Mouse (Mus musculus): ENCODE results near the gene Narfl.

Narfl gene

DNA sequence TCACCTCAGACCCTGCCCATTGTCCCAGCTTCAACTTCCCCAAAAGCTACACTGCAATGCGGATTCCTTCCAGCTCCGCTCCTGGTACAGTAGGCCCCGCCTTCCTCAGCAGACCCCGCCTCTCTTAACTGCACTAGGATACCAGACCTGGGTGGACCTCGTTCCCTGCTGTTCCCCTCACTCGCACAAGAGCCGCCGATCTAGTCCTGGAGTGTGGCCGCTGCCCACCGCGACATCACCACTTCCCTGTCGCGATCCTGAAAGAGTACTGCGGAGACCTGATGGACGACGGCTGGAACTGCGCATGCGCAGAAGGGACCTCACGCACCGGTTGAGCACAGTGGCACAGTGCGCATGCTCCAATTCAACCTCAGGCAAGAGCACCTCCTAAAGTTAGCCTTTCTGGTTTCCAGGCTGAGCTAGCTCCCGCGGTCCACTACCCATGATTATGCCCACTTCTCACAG, 11.7 kb downstream of the Narfl start, which contains the start of gene Haghl:
Gene Haghl, minus strand, starts transcription at position 393 of the 465 bp plus-strand sequence.
- DNase-seq (ENCODE audit: low read depth, low spot score): peak; percentile 98
- H3K36me3 ChIP-seq (ENCODE audit: control insufficient read depth, insufficient read depth, low read length, poor library complexity, severe bottlenecking): peaks cover 9% of the 10 kb centered on the region

DNA sequence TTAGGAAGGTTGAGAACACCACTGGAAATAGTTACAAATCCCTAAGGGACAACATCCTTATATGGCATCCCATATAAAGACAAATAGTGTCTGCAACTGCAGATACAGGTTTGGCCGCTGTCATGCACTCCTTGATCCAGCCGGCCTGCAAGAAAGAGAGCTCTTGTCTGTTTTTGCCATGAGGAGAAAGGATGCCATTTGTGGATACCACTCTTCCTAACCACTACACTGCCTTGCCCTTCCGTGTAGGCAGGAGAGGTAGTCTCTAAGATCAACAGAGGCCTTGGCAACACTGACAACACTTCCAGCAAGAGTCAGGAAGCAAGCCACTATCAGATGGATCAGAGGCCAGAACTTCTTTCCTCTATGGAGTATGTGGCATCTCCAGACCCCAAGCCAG, 12.7 kb downstream of the Narfl start, which contains the start of gene Ccdc78:
Gene Ccdc78, plus strand, starts transcription at position 301 of the 400 bp plus-strand sequence.
- Histone ChIP-seq H3K36me3 (ENCODE audit: control insufficient read depth, insufficient read depth, low read length, poor library complexity, severe bottlenecking) (peaks cover 4% of the 10 kb centered on the region), H3K27me3 (ENCODE audit: control insufficient read depth, insufficient read depth, low read length, poor library complexity, severe bottlenecking) (no peaks in the 10 kb centered on the region)
- no peak for DNase-seq (ENCODE audit: low read depth, low spot score)

More for the DNA sequence above, 11.7 kb downstream of the Narfl start, which contains the start of gene Haghl:
- no peaks in the 10 kb centered on the region for H3K27me3 ChIP-seq (ENCODE audit: control insufficient read depth, insufficient read depth, low read length, poor library complexity, severe bottlenecking)

DNA sequence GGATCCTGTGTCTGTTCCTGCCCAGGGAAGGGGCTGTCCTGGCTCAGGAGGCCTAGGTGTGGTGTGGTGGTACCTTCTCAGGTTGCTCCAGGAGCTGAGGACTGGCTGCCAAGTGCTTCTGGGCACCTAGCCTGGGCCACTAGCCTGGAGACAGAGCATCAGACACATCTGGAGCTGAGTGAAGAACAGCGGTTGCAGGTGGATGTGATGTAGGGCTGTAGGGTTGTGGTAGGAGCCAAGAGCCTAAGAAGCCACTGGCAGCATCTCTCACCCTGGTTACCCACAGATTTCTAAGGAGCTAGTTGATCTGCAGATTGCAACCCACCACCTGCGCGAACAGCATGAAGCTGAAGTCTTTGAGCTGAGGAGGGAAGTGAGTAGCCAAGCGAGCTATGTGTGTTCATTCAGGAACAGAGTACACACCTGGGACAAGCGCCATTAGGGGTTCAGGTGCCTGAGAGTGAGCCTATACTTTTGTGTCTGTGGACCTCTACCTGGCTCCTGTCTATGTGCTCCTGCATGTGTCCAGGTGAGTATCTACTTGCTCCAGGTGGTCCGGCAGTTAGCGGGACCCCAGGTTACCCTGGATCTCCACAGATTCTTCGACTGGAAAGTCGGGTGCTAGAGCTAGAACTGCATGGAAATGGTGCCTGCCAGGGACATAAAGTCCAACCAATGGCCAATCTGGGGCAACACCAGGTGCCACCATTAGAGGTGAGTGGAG, 13.4 kb downstream of the Narfl start:
- DNase-seq (ENCODE audit: low read depth, low spot score): no peak
- H3K36me3 ChIP-seq (ENCODE audit: control insufficient read depth, insufficient read depth, low read length, poor library complexity, severe bottlenecking): peaks cover 4% of the 10 kb centered on the region
- no peaks in the 10 kb centered on the region for H3K27me3 ChIP-seq (ENCODE audit: control insufficient read depth, insufficient read depth, low read length, poor library complexity, severe bottlenecking)

DNA sequence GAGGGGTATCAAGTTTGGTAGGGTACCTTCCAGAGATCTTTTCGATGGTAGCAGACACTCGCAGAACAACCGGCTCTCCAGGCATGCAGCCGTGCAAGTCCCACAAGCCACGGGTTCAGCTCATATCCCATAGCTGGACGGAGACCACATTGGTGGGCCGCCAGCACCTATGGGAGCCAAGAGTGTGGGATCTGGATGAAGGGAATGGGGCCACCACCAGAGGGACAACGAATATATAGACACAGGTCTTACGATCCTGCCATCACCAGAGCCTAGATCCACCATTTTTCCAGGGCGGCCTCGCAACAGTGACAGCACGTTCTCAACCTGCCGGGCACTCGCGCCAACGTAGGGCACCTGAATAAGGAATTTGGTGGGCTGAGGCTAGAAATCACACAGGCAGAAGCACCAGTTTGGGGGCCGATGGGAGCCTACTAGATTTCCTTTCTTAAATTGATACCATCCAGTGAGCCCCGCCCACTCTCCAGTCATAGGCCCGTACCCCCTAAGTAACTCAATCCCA, 17.8 kb downstream of the Narfl start:
- no peaks in the 10 kb centered on the region for H3K27me3 ChIP-seq (ENCODE audit: control insufficient read depth, insufficient read depth, low read length, poor library complexity, severe bottlenecking)
- DNase-seq (ENCODE audit: low read depth, low spot score): no peak
- H3K36me3 ChIP-seq (ENCODE audit: control insufficient read depth, insufficient read depth, low read length, poor library complexity, severe bottlenecking): peaks cover 3% of the 10 kb centered on the region; the same call in 1 of the 2 replicates

DNA sequence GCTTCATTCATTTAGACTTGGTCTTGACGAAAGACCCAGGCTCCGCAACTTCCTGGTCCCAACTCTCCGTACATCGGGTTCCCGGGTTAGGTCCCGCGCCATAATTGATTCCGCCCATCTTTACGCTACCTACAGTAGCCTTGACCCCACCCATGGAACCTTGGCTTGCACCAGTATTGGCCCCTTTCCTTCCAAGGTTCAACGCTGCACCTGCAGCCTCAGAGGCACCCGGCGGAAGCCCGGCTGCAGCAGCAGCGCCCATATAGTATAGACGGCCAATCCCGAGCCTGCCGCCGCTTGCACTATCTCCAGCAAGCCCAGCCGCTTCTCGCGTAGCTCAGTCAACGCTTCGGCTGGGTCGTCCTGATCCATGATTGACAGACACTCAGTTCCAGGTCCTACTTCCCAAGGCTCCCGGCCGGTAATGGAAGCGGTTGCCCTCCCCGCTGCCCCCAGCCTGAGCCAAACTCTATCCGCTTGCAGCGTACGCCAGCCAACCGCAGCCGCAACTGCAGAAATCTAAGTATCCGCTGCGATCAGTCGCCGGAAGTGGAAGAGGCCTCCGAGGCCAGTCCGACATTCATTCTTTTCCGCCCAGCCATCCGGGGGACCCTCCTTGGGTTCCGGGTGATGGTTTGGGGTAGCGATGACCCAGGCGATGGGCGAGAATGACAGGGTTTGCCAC, 18.4 kb downstream of the Narfl start:
- Histone ChIP-seq H3K36me3 (ENCODE audit: control insufficient read depth, insufficient read depth, low read length, poor library complexity, severe bottlenecking) (peaks cover 3% of the 10 kb centered on the region; the same call in 1 of the 2 replicates), H3K27me3 (ENCODE audit: control insufficient read depth, insufficient read depth, low read length, poor library complexity, severe bottlenecking) (no peaks in the 10 kb centered on the region)
- DNase-seq (ENCODE audit: low read depth, low spot score): peak; percentile 86

DNA sequence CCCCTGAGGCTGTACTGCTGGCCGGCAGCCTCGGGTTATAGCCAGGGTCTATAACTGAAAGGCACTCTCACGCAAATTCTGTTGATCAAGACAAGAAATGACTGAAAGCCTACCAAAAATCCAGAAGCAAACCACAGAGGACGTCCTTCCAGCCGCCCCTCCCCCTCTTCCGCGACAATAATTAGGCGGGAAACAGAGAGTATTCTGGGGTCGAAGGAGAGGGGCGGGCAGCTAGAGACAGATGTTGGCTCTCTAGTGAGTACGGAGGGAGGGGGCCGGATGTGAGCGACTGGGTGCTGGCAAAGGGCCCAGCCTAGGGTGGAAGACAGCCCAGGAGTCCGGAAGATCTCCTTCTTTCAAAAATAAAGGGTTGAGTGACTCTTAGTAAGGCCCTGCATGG, 19.0 kb downstream of the Narfl start, which contains the start of gene Fam173a:
Gene Fam173a, minus strand, starts transcription at position 287 of the 400 bp plus-strand sequence.
- H3K27me3 ChIP-seq (ENCODE audit: control insufficient read depth, insufficient read depth, low read length, poor library complexity, severe bottlenecking): no peaks in the 10 kb centered on the region
- DNase-seq (ENCODE audit: low read depth, low spot score): peak; percentile 68
- peaks cover 3% of the 10 kb centered on the region; the same call in 1 of the 2 replicates for H3K36me3 ChIP-seq (ENCODE audit: control insufficient read depth, insufficient read depth, low read length, poor library complexity, severe bottlenecking)

DNA sequence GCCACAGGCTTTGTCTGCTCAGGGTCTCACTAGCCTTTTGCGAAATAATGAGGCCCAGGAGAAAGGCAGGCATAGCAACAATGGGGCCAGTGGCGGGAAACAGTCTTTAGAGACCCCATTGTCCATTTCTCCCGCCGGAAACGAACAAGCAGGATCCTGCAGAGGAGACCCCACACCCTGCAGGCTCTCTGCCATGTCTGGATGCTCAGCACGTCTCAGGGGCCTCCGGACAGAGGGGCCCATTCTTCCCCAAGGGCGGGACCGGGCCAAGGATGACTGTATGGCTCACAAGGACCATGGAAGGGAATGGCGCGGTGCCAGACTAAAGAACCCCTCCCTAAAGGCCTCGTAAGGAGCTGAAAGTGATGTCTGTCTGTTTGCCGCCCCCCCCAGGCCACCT, 20.6 kb downstream of the Narfl start:
- Histone ChIP-seq H3K36me3 (ENCODE audit: control insufficient read depth, insufficient read depth, low read length, poor library complexity, severe bottlenecking) (peaks cover 3% of the 10 kb centered on the region; the same call in 1 of the 2 replicates), H3K27me3 (ENCODE audit: control insufficient read depth, insufficient read depth, low read length, poor library complexity, severe bottlenecking) (no peaks in the 10 kb centered on the region)
- no peak for DNase-seq (ENCODE audit: low read depth, low spot score)

DNA sequence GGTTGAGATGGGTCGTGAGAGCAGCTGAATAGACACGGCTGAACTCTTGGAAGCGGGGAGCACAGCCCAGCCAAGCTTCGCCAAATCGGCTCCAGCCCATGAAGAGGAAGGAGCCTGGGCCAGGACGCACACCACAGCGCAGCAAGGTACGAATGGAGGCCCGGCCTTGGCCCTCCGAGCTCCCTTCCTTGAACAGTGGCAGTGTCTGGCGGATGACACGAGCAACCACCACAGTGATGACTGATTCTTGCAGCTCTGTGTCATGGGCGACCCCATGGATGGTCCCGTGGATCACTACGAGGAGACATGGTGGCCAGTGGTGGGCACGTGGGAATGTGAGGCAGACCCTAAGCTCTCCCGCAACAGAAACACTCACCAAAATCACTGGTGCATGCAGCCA, 21.4 kb downstream of the Narfl start:
- no peak for DNase-seq (ENCODE audit: low read depth, low spot score)
- Histone ChIP-seq H3K36me3 (ENCODE audit: control insufficient read depth, insufficient read depth, low read length, poor library complexity, severe bottlenecking) (no peaks in the 10 kb centered on the region), H3K27me3 (ENCODE audit: control insufficient read depth, insufficient read depth, low read length, poor library complexity, severe bottlenecking) (no peaks in the 10 kb centered on the region)

DNA sequence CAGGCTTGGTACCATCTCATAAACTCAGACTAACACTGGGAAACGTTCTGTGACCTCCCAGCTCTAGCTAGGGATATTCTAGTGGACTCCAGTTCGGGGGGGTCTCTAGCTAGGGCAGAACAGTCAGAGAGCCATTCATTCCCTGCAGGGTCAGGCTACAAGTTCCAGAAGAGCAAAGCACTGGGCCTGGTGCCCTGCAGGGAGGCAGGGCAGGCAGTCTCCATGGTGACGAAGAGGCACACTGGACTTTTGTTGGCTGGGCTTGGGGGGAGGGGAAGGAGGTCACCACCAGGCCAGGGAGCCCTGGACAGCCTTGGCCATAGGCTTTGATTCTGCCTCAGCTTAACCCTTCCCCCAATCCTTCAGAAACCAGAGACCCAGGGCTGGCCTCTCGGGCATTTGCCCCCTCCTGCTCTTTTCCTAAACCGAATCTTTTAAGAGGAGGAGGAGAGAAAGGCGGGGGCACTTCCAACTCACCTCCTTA, 22.1 kb downstream of the Narfl start, which contains the start of gene AC134908.4:
Gene AC134908.4, minus strand, starts transcription at position 51 of the 484 bp plus-strand sequence.
- no peaks in the 10 kb centered on the region for H3K27me3 ChIP-seq (ENCODE audit: control insufficient read depth, insufficient read depth, low read length, poor library complexity, severe bottlenecking)
- DNase-seq (ENCODE audit: low read depth, low spot score): no peak
- H3K36me3 ChIP-seq (ENCODE audit: control insufficient read depth, insufficient read depth, low read length, poor library complexity, severe bottlenecking): no peaks in the 10 kb centered on the region

DNA sequence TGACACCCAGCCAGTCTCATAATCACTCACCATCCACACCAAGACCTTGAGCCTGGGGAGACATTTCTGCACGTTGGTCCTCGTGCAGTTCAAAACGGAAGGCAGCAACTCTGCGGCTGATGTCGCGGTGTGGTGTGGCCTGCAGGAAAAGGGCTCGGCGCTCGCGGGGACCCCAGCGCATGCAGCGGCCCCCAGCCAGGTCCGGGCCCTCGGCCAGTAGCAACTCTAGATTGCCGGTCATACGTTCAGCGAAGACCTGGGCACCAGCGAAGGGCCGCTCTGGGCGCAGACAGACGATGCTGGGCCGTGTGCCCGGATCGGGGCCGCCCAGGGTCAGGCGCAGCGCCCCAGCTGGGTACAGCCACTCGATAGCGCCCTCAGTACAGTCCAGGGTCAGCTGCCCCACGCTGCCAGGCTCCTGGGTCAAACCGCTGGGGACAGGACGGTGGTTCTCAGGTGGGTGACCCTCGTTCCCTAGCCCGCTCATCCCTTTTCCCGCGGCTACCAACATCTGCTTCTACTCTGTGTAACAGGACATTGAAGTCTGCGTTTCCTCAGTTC, 22.7 kb downstream of the Narfl start:
- no peak for DNase-seq (ENCODE audit: low read depth, low spot score)
- no peaks in the 10 kb centered on the region for H3K27me3 ChIP-seq (ENCODE audit: control insufficient read depth, insufficient read depth, low read length, poor library complexity, severe bottlenecking)
- H3K36me3 ChIP-seq (ENCODE audit: control insufficient read depth, insufficient read depth, low read length, poor library complexity, severe bottlenecking): no peaks in the 10 kb centered on the region

DNA sequence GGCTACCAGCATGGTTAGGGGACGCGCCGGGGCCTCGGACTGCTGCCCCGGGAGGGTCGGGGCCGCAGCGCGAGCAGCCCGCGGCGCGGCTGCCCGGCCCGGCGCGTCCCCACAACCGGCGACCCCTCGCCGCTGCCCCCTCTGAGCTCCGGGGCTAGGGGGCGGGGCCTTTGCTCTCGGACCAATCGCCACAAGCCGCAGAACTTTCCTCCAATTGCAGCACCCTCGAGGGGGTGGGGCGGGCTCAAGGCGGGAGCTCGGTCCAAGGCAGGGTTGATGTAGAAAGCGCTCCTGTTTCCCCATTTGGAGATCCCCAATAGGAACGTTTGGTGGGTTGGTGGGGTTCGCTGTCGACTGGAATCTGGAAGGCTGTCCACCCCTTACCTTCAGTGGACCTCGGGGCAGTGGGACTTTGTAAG, 23.4 kb downstream of the Narfl start, which contains the start of gene Metrn:
Gene Metrn, minus strand, starts transcription at position 186 of the 419 bp plus-strand sequence.
- Histone ChIP-seq H3K27me3 (ENCODE audit: control insufficient read depth, insufficient read depth, low read length, poor library complexity, severe bottlenecking) (no peaks in the 10 kb centered on the region), H3K36me3 (ENCODE audit: control insufficient read depth, insufficient read depth, low read length, poor library complexity, severe bottlenecking) (no peaks in the 10 kb centered on the region)
- peak; percentile 81 for DNase-seq (ENCODE audit: low read depth, low spot score)

DNA sequence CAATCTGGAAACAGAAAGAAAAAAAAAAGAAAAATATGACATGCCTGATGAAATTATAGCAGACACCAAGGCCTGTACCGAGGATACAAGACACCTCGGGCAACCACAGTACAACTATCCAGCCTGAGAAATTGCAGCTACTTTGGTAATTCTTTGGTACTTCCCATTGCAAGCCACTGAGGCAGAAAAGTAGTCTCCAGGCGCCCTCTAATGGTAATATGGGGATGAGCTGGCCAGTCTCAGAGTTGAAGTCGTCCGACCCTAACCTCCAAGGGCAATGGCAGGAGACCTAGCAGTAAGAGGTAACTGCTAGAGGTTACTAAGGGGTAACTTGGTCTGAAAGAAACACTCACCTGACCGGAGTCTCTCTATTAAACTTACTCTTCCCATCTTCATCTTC, 27.5 kb downstream of the Narfl start:
- Histone ChIP-seq H3K27me3 (ENCODE audit: control insufficient read depth, insufficient read depth, low read length, poor library complexity, severe bottlenecking) (no peaks in the 10 kb centered on the region), H3K36me3 (ENCODE audit: control insufficient read depth, insufficient read depth, low read length, poor library complexity, severe bottlenecking) (no peaks in the 10 kb centered on the region)
- DNase-seq (ENCODE audit: low read depth, low spot score): peak; percentile 89

DNA sequence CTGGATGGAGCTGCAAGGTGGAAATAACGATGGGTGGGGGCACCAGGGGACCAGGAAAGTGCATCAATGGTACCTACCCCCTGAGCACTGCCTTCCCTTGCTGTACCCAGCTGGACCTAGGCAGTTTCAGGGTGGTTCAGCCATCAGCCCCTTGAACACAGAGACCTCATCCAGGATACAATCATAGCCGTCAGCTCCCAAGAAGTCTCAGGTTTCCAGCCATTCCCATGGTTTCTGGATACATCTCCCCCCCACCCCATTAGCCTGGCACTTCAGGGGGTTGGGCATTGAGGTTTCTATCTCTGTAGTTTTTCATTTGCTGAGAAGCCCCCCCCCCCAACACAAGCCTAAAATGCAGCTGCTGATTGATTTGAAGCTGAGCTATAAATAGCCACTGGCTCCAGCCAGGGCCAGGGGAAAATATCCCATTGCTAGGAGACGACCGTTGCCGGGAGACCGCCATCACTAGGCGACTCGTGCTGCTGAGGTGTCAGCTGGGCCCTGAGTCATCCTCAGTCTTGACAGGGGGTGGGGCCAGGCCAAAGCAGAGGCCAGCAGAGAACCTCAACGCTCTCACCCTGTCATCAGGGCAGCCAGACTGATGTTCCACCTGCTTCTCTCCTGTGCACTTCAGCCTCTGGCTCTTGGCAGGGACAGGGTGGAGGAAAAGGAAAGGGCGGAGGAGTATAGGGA, 29.4 kb downstream of the Narfl start:
- H3K27me3 ChIP-seq (ENCODE audit: control insufficient read depth, insufficient read depth, low read length, poor library complexity, severe bottlenecking): no peaks in the 10 kb centered on the region
- no peak for DNase-seq (ENCODE audit: low read depth, low spot score)
- H3K36me3 ChIP-seq (ENCODE audit: control insufficient read depth, insufficient read depth, low read length, poor library complexity, severe bottlenecking): no peaks in the 10 kb centered on the region

DNA sequence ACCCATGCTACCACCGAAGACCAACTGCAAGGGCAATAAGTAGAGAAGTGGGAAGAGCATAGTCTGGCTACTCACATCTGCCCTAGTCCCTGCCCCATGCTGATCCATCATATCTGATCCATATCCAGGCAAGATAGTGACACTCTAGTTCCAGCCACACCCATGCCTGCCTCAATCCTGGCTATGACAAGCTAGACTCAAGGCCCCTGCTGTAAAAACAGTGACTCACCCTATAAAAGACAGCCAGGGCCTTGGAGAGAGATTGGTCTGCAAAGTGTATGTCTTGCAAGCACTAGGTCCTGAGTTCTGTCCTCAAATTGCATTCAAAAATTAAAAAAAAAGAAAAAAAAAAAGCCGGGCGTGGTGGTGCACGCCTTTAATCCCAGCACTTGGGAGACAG, 32.9 kb downstream of the Narfl start:
- Histone ChIP-seq H3K27me3 (ENCODE audit: control insufficient read depth, insufficient read depth, low read length, poor library complexity, severe bottlenecking) (no peaks in the 10 kb centered on the region; the same call in 1 of the 2 replicates), H3K36me3 (ENCODE audit: control insufficient read depth, insufficient read depth, low read length, poor library complexity, severe bottlenecking) (no peaks in the 10 kb centered on the region)
- no peak for DNase-seq (ENCODE audit: low read depth, low spot score)
